ENCODE assay signal across 7 mouse cellular contexts in the genomic region with DNA sequence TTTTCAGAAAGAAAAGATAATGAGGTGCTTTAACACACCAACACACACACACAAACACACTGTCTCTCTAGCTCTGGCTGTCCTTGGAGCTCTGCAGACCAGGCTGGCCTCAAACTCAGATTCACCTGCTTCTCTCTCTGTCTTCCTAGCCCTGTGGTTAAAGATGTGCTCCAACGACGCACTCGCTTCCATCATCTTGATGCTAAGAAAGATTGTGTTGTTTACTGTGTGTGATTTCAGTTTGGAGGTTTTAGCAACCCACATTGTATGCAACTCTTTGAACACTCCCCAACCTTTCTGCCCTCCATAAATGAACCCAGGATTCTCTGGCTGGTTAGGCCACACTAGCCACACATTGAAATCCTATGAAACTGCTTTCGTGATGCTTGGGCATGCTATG. TPM values are rescaled to one million over a fixed set of nuclear protein-coding genes. Genes with fewer than 3 reads are reported as not detected.
DNase-seq lines count a peak whose midpoint lies in the region; ATAC-seq and TF ChIP-seq lines count a peak whose summit lies in the region.

No protein-coding gene starts in this region.

- no peaks in the 10 kb centered on the region for H3K36me3 ChIP-seq in lung, postnatal 0 days (ENCODE audit: insufficient read depth, low read length)
- H3K36me3 ChIP-seq in forebrain, embryonic 12.5 days (replicated peaks): peaks cover 5% of the 10 kb centered on the region
- peaks cover 2% of the 10 kb centered on the region; the same call in 1 of the 2 replicates for H3K36me3 ChIP-seq in limb, embryonic 15.5 days

- no peaks in the 10 kb centered on the region for H3K27me3 ChIP-seq in lung, postnatal 0 days (replicated peaks; ENCODE audit: insufficient read depth, low read length)
- no peaks in the 10 kb centered on the region for H3K27me3 ChIP-seq in forebrain, embryonic 12.5 days
- H3K27me3 ChIP-seq in limb, embryonic 15.5 days: no peaks in the 10 kb centered on the region

- no peaks in the 10 kb centered on the region for H3K9me3 ChIP-seq in lung, postnatal 0 days (ENCODE audit: low read length)
- H3K9me3 ChIP-seq in forebrain, embryonic 12.5 days: no peaks in the 10 kb centered on the region
- no peaks in the 10 kb centered on the region for H3K9me3 ChIP-seq in limb, embryonic 15.5 days

- WGBS in lung, postnatal 0 days: 75% methylated on average over 4 of the region's 4 CpGs
- 93% methylated on average over 4 of the region's 4 CpGs for WGBS in forebrain, embryonic 12.5 days
- WGBS in limb, embryonic 15.5 days: 84% methylated on average over 4 of the region's 4 CpGs

- peak overlapping the region; percentile 88; the same call in 1 of the 2 replicates for H3K4me2 ChIP-seq in lung, postnatal 0 days (replicated peaks; ENCODE audit: low read depth, low read length)
- peak overlapping the region; percentile 88 for H3K4me2 ChIP-seq in forebrain, embryonic 12.5 days
- peak overlapping the region; percentile 79 for H3K4me2 ChIP-seq in limb, embryonic 15.5 days

- no peak overlapping the region for H3K9ac ChIP-seq in lung, postnatal 0 days (replicated peaks; ENCODE audit: low read depth)
- H3K9ac ChIP-seq in forebrain, embryonic 12.5 days: peak overlapping the region; percentile 45
- H3K9ac ChIP-seq in limb, embryonic 15.5 days: peak overlapping the region; percentile 17; the same call in 1 of the 2 replicates

- DNase-seq in lung, postnatal 0 days (ENCODE audit: low spot score): no peak
- DNase-seq in lung, adult 18-20 months: no peak
- peak; percentile 50 for DNase-seq in thymus, postnatal 25 days
- no peak for DNase-seq in testis, postnatal 10 days (ENCODE audit: low spot score)
- DNase-seq in cerebellum, adult 9-10 months: no peak

- peaks cover 7% of the 10 kb centered on the region; the same call in 1 of the 2 replicates for H3K4me1 ChIP-seq in lung, postnatal 0 days (ENCODE audit: insufficient read depth, low read depth, low read length)
- H3K4me1 ChIP-seq in forebrain, embryonic 12.5 days: peaks cover 25% of the 10 kb centered on the region
- H3K4me1 ChIP-seq in limb, embryonic 15.5 days: peaks cover 29% of the 10 kb centered on the region

- H3K4me3 ChIP-seq in lung, postnatal 0 days (ENCODE audit: low read depth, low read length): no peak overlapping the region
- H3K4me3 ChIP-seq in forebrain, embryonic 12.5 days (replicated peaks): peak overlapping the region; percentile 90; the same call in 1 of the 2 replicates
- H3K4me3 ChIP-seq in limb, embryonic 15.5 days: no peak overlapping the region

- no peak for TF ChIP-seq CTCF in lung, postnatal 0 days (IDR thresholded peaks at IDR 0.05)

- no peak overlapping the region for H3K27ac ChIP-seq in lung, postnatal 0 days (ENCODE audit: low read length)
- H3K27ac ChIP-seq in forebrain, embryonic 12.5 days: no peak overlapping the region
- peak overlapping the region; percentile 54 for H3K27ac ChIP-seq in limb, embryonic 15.5 days

- TF ChIP-seq EP300 in lung, postnatal 0 days (IDR thresholded peaks at IDR 0.05): no peak

- no peak for ATAC-seq in lung, postnatal 0 days
- no peak for ATAC-seq in forebrain, embryonic 12.5 days (ENCODE audit: low FRiP score)
- no peak for ATAC-seq in limb, embryonic 15.5 days (ENCODE audit: insufficient number of reproducible peaks, low FRiP score, low TSS enrichment, low read depth)

RNA-seq across cellular contexts. Expression of gene Agrp, which starts 1.3 kb away (rescaled TPM):
- 0.44 and 0.75 TPM in 2 replicates for polyA plus RNA-seq in lung, postnatal 0 days (2015; fragmentation: Nextera tagmentation; extraction: Ambion mirVana)
- polyA plus RNA-seq in forebrain, embryonic 12.5 days (2016; fragmentation: Nextera tagmentation; extraction: Ambion mirVana): 0.61 and 1.2 TPM in 2 replicates
- polyA plus RNA-seq in limb, embryonic 15.5 days (2015; fragmentation: Nextera tagmentation; extraction: Ambion mirVana): 1.8 and 2.4 TPM in 2 replicates

RNA-seq across cellular contexts. Expression of gene Ctcf, which starts 2.1 kb away (rescaled TPM):
- polyA plus RNA-seq in lung, postnatal 0 days (2015; fragmentation: Nextera tagmentation; extraction: Ambion mirVana): 71.3 and 73.6 TPM in 2 replicates
- polyA plus RNA-seq in forebrain, embryonic 12.5 days (2016; fragmentation: Nextera tagmentation; extraction: Ambion mirVana): 163 and 165 TPM in 2 replicates
- polyA plus RNA-seq in limb, embryonic 15.5 days (2015; fragmentation: Nextera tagmentation; extraction: Ambion mirVana): 93.8 and 108 TPM in 2 replicates

RNA-seq across cellular contexts. Expression of gene Ripor1, which starts 33.5 kb away (rescaled TPM):
- 25.5 and 28.5 TPM in 2 replicates for polyA plus RNA-seq in lung, postnatal 0 days (2015; fragmentation: Nextera tagmentation; extraction: Ambion mirVana)
- 17.3 and 18.8 TPM in 2 replicates for polyA plus RNA-seq in forebrain, embryonic 12.5 days (2016; fragmentation: Nextera tagmentation; extraction: Ambion mirVana)
- 20.9 and 24.6 TPM in 2 replicates for polyA plus RNA-seq in limb, embryonic 15.5 days (2015; fragmentation: Nextera tagmentation; extraction: Ambion mirVana)

RNA-seq across cellular contexts. Expression of gene Carmil2, which starts 47.6 kb away (rescaled TPM):
- 0.26 and 0.35 TPM in 2 replicates for polyA plus RNA-seq in lung, postnatal 0 days (2015; fragmentation: Nextera tagmentation; extraction: Ambion mirVana)
- 4.9 and 5.2 TPM in 2 replicates for polyA plus RNA-seq in forebrain, embryonic 12.5 days (2016; fragmentation: Nextera tagmentation; extraction: Ambion mirVana)
- 0.47 and 0.58 TPM in 2 replicates for polyA plus RNA-seq in limb, embryonic 15.5 days (2015; fragmentation: Nextera tagmentation; extraction: Ambion mirVana)
